Mouse (Mus musculus) urinary bladder, adult 2 months (tissue): Measurements from ENCODE around the gene Gm21883. TPM values are rescaled to one million over a fixed set of nuclear protein-coding genes. Genes with fewer than 3 reads are reported as not detected.
"Not testable (repeated sequence)": the region's sequence is repeated elsewhere in the genome, so short reads cannot be mapped to it uniquely, and the experiment has no call there.

Source experiments
- DNase-seq: peaks from one replicate; pipeline ENCODE4 v3.0.0; 2022; ENCODE audit warnings: low spot score
- polyA plus RNA-seq: library from polyadenylated mRNA; depleted of rRNA; stranded (reverse); fragments of >200 nt; gene quantifications from 2 replicates; pipeline ENCODE4 v1.2.3, GENCODE M21; 2012; rRNA removed

Gene Gm21883
- polyA plus RNA-seq, result not detected in 2 replicates

DNA sequence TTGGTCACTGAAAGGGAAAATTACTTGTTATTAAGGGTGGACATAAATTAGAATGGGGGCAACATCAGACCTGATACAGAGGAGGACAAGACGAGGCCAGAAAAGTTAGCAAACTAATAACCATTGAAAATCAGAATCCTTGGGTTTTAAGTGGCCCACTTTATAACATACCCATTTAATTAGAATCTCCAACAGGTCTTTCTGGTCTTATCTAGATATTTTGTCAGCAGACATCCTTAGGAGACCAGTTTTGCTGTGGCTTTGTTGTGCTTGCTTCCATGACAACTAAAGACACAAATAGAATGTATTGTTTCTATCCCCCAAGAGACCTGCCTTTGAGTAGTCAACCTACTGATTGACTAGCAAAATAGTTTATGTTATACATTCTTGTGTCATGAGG, at the start of gene Gm21883:
Gm21883 (minus strand) TSS at position 101 of the 400 bp plus-strand sequence.
- not testable (repeated sequence) for DNase-seq

- not testable (repeated sequence) for DNase-seq
Measured at GRCm38 (mm10) chrX:31618820-31619219, 44.7 kb upstream of the Gm21883 start, which contains the start of gene Spin2e. TSS of gene Spin2e (minus strand) at chrX:31618920.

Other genes starting within 250 kb of the Gm21883 start
- not detected in 2 replicates for gene Btbd35f26, start 237.8 kb downstream of the Gm21883 start, polyA plus RNA-seq
- not detected in 2 replicates for gene Btbd35f19, start 190.4 kb downstream of the Gm21883 start, polyA plus RNA-seq
- not detected in 2 replicates for gene Spin2e, start 44.6 kb upstream of the Gm21883 start, polyA plus RNA-seq
- not detected in 2 replicates for gene Btbd35f25, start 142.9 kb upstream of the Gm21883 start, polyA plus RNA-seq